Mouse (Mus musculus) heart, adult 9 months (tissue): ENCODE data around the gene Fam172a.

Source experiments
- DNase-seq, 2 experiments: peaks; one replicate each; pipeline ENCODE4 v3.0.0; 2022; ENCODE audit warnings: low spot score in 2 of 2

Fam172a gene

DNA sequence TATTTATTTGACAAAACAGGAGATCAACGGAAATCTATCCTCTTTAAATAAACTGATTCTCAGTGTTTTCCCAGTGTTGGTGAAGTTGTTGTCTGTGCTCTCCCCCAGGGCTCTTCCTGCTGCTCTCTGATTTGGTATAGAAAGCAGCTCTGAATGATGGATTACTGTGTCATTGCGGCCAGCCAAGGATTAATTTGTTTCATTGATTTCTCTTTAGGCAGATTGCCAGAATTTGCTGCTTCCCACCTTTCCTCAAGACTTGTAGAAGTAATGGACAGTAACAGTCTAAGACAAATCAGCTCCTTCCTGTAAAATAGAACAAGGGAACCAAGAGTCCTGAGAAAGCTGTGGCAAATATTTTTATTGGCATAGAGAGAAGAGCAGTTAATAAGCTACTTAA, 513.4 kb downstream of the Fam172a start:
- no peak for DNase-seq
